Mouse (Mus musculus): Measurements from ENCODE around the gene Rasl10b.
A peak's percentile ranks its signal among the peaks of the same experiment; 100 is the strongest.

Rasl10b gene

GRCm38 (mm10) chr11:83445001-83445400 is 36.1 kb downstream of the Rasl10b start:
- DNase-seq (ENCODE audit: low read depth, low spot score) = peak; percentile 63
- H3K27me3 ChIP-seq (ENCODE audit: control insufficient read depth, insufficient read depth, low read length, poor library complexity, severe bottlenecking) = no peaks in the 10 kb centered on the region
- H3K36me3 ChIP-seq (ENCODE audit: control insufficient read depth, insufficient read depth, low read length, poor library complexity, severe bottlenecking) = no peaks in the 10 kb centered on the region

- Histone ChIP-seq H3K36me3 (ENCODE audit: control insufficient read depth, insufficient read depth, low read length, poor library complexity, severe bottlenecking) (no peaks in the 10 kb centered on the region), H3K27me3 (ENCODE audit: control insufficient read depth, insufficient read depth, low read length, poor library complexity, severe bottlenecking) (no peaks in the 10 kb centered on the region)
- no peak for DNase-seq (ENCODE audit: low read depth, low spot score)
Observed at GRCm38 (mm10) chr11:83447612-83448011, 38.7 kb downstream of the Rasl10b start.

- Histone ChIP-seq H3K36me3 (ENCODE audit: control insufficient read depth, insufficient read depth, low read length, poor library complexity, severe bottlenecking) (no peaks in the 10 kb centered on the region), H3K27me3 (ENCODE audit: control insufficient read depth, insufficient read depth, low read length, poor library complexity, severe bottlenecking) (no peaks in the 10 kb centered on the region)
- DNase-seq (ENCODE audit: low read depth, low spot score) = no peak
Observed at GRCm38 (mm10) chr11:83448021-83448926, 39.3 kb downstream of the Rasl10b start.

- Histone ChIP-seq H3K27me3 (ENCODE audit: control insufficient read depth, insufficient read depth, low read length, poor library complexity, severe bottlenecking) (no peaks in the 10 kb centered on the region), H3K36me3 (ENCODE audit: control insufficient read depth, insufficient read depth, low read length, poor library complexity, severe bottlenecking) (no peaks in the 10 kb centered on the region)
- no peak for DNase-seq (ENCODE audit: low read depth, low spot score)
Observed at GRCm38 (mm10) chr11:83448927-83449236, 39.9 kb downstream of the Rasl10b start.

GRCm38 (mm10) chr11:83449298-83449697 is 40.4 kb downstream of the Rasl10b start:
- no peaks in the 10 kb centered on the region for H3K27me3 ChIP-seq (ENCODE audit: control insufficient read depth, insufficient read depth, low read length, poor library complexity, severe bottlenecking)
- DNase-seq (ENCODE audit: low read depth, low spot score) = no peak
- H3K36me3 ChIP-seq (ENCODE audit: control insufficient read depth, insufficient read depth, low read length, poor library complexity, severe bottlenecking) = no peaks in the 10 kb centered on the region

- Histone ChIP-seq H3K27me3 (ENCODE audit: control insufficient read depth, insufficient read depth, low read length, poor library complexity, severe bottlenecking) (no peaks in the 10 kb centered on the region), H3K36me3 (ENCODE audit: control insufficient read depth, insufficient read depth, low read length, poor library complexity, severe bottlenecking) (no peaks in the 10 kb centered on the region)
- no peak for DNase-seq (ENCODE audit: low read depth, low spot score)
Observed at GRCm38 (mm10) chr11:83450550-83450949, 41.6 kb downstream of the Rasl10b start.

GRCm38 (mm10) chr11:83451281-83451680 is 42.3 kb downstream of the Rasl10b start:
- H3K27me3 ChIP-seq (ENCODE audit: control insufficient read depth, insufficient read depth, low read length, poor library complexity, severe bottlenecking) = no peaks in the 10 kb centered on the region
- no peak for DNase-seq (ENCODE audit: low read depth, low spot score)
- H3K36me3 ChIP-seq (ENCODE audit: control insufficient read depth, insufficient read depth, low read length, poor library complexity, severe bottlenecking) = no peaks in the 10 kb centered on the region

- no peak for DNase-seq (ENCODE audit: low read depth, low spot score)
- Histone ChIP-seq H3K27me3 (ENCODE audit: control insufficient read depth, insufficient read depth, low read length, poor library complexity, severe bottlenecking) (no peaks in the 10 kb centered on the region), H3K36me3 (ENCODE audit: control insufficient read depth, insufficient read depth, low read length, poor library complexity, severe bottlenecking) (no peaks in the 10 kb centered on the region)
Observed at GRCm38 (mm10) chr11:83454548-83454947, 45.6 kb downstream of the Rasl10b start.

GRCm38 (mm10) chr11:83455608-83456007 is 46.7 kb downstream of the Rasl10b start:
- H3K27me3 ChIP-seq (ENCODE audit: control insufficient read depth, insufficient read depth, low read length, poor library complexity, severe bottlenecking) = no peaks in the 10 kb centered on the region
- DNase-seq (ENCODE audit: low read depth, low spot score) = no peak
- no peaks in the 10 kb centered on the region for H3K36me3 ChIP-seq (ENCODE audit: control insufficient read depth, insufficient read depth, low read length, poor library complexity, severe bottlenecking)

- Histone ChIP-seq H3K36me3 (ENCODE audit: control insufficient read depth, insufficient read depth, low read length, poor library complexity, severe bottlenecking) (no peaks in the 10 kb centered on the region), H3K27me3 (ENCODE audit: control insufficient read depth, insufficient read depth, low read length, poor library complexity, severe bottlenecking) (no peaks in the 10 kb centered on the region)
- no peak for DNase-seq (ENCODE audit: low read depth, low spot score)
Observed at GRCm38 (mm10) chr11:83457257-83457656, 48.3 kb downstream of the Rasl10b start.

GRCm38 (mm10) chr11:83457912-83458601 is 49.1 kb downstream of the Rasl10b start:
- no peak for DNase-seq (ENCODE audit: low read depth, low spot score)
- Histone ChIP-seq H3K27me3 (ENCODE audit: control insufficient read depth, insufficient read depth, low read length, poor library complexity, severe bottlenecking) (no peaks in the 10 kb centered on the region), H3K36me3 (ENCODE audit: control insufficient read depth, insufficient read depth, low read length, poor library complexity, severe bottlenecking) (no peaks in the 10 kb centered on the region)

- DNase-seq (ENCODE audit: low read depth, low spot score) = no peak
- Histone ChIP-seq H3K36me3 (ENCODE audit: control insufficient read depth, insufficient read depth, low read length, poor library complexity, severe bottlenecking) (no peaks in the 10 kb centered on the region), H3K27me3 (ENCODE audit: control insufficient read depth, insufficient read depth, low read length, poor library complexity, severe bottlenecking) (no peaks in the 10 kb centered on the region)
Observed at GRCm38 (mm10) chr11:83461462-83462027, 52.6 kb downstream of the Rasl10b start.

GRCm38 (mm10) chr11:83462711-83463244 is 53.8 kb downstream of the Rasl10b start, which contains the start of gene Mmp28:
Gene Mmp28, minus strand, starts transcription at chr11:83463071.
- DNase-seq (ENCODE audit: low read depth, low spot score) = peak; percentile 38

GRCm38 (mm10) chr11:83465976-83466375 is 57.0 kb downstream of the Rasl10b start:
- Histone ChIP-seq H3K36me3 (ENCODE audit: control insufficient read depth, insufficient read depth, low read length, poor library complexity, severe bottlenecking) (no peaks in the 10 kb centered on the region), H3K27me3 (ENCODE audit: control insufficient read depth, insufficient read depth, low read length, poor library complexity, severe bottlenecking) (no peaks in the 10 kb centered on the region)
- DNase-seq (ENCODE audit: low read depth, low spot score) = no peak

More at GRCm38 (mm10) chr11:83462711-83463244, 53.8 kb downstream of the Rasl10b start, which contains the start of gene Mmp28:
- no peaks in the 10 kb centered on the region for H3K27me3 ChIP-seq (ENCODE audit: control insufficient read depth, insufficient read depth, low read length, poor library complexity, severe bottlenecking)
- no peaks in the 10 kb centered on the region for H3K36me3 ChIP-seq (ENCODE audit: control insufficient read depth, insufficient read depth, low read length, poor library complexity, severe bottlenecking)
